Mouse (Mus musculus) MEL (cell line): ENCODE measurements around the gene Gm7929. TPM values are rescaled to one million over a fixed set of nuclear protein-coding genes. Genes with fewer than 3 reads are reported as not detected.
"Not testable (repeated sequence)": the region's sequence is repeated elsewhere in the genome, so short reads cannot be mapped to it uniquely, and the experiment has no call there.

ENCODE experiments used
- DNase-seq: peaks from one replicate; pipeline ENCODE4 v3.0.0; 2011; ENCODE audit warnings: low read depth, low spot score
- H3K27ac ChIP-seq: 2 replicates; pipeline ENCODE4 v1.5.1; 2012; ENCODE audit warnings: low read depth, mild to moderate bottlenecking, control low read depth, low read length, moderate library complexity; ENCODE audit not compliant: control insufficient read depth
- H3K27me3 ChIP-seq, 2 experiments: fragments of 150-350 bp in 1 of 2; sonication (generic) in 1 of 2; 2 replicates each; pipeline ENCODE4 v1.6.1; 2012; ENCODE audit warnings: low read length in 2 of 2, mild to moderate bottlenecking in 2 of 2, improper control_type of control experiment in 1 of 2, moderate library complexity in 1 of 2; ENCODE audit not compliant: insufficient read depth in 2 of 2, control insufficient read depth in 1 of 2
- H3K36me3 ChIP-seq, 2 experiments: 2 replicates each; pipeline ENCODE4 v1.6.1; 2012 to 2014; ENCODE audit warnings: low read length in 2 of 2, improper control_type of control experiment in 1 of 2, inconsistent platforms in 1 of 2, mild to moderate bottlenecking in 1 of 2; ENCODE audit not compliant: insufficient read depth in 2 of 2, control insufficient read depth in 1 of 2
- H3K4me1 ChIP-seq, 2 experiments: fragments of 150-350 bp in 1 of 2; sonication (generic) in 1 of 2; 2 replicates each; pipeline ENCODE4 v1.6.1; 2012; ENCODE audit warnings: low read length in 2 of 2, improper control_type of control experiment in 1 of 2, mild to moderate bottlenecking in 1 of 2; ENCODE audit not compliant: insufficient read depth in 2 of 2, control insufficient read depth in 1 of 2
- H3K4me3 ChIP-seq, 2 experiments: fragments of 150-350 bp in 1 of 2; sonication (generic) in 1 of 2; 2 replicates each; pipeline ENCODE4 v1.5.1; 2012; ENCODE audit warnings: low read depth in 2 of 2, low read length in 2 of 2, mild to moderate bottlenecking in 2 of 2, moderate library complexity in 2 of 2, control low read depth in 1 of 2, improper control_type of control experiment in 1 of 2; ENCODE audit not compliant: control insufficient read depth in 1 of 2, insufficient read depth in 1 of 2
- H3K79me2 ChIP-seq: 2 replicates; pipeline ENCODE4 v1.6.1; 2012; ENCODE audit warnings: mild to moderate bottlenecking, low read length, moderate library complexity; ENCODE audit not compliant: control insufficient read depth, poor library complexity, insufficient read depth
- H3K9ac ChIP-seq: 2 replicates; pipeline ENCODE4 v1.6.1; 2012; ENCODE audit warnings: low read depth, mild to moderate bottlenecking, control low read depth, low read length, moderate library complexity; ENCODE audit not compliant: control insufficient read depth, poor library complexity, severe bottlenecking
- H3K9me3 ChIP-seq: fragments of 150-350 bp; sonication (generic); replicated peaks from 2 replicates; pipeline ENCODE4 v1.6.1; 2012; ENCODE audit warnings: mild to moderate bottlenecking, low read length, improper control_type of control experiment, moderate library complexity; ENCODE audit not compliant: insufficient read depth
- polyA plus RNA-seq, 2 experiments: library from polyadenylated mRNA; stranded (reverse) in 1 of 2; unstranded in 1 of 2; fragments of >175 nt in 1 of 2; fragments of >200 nt in 1 of 2; gene quantifications; 2 replicates each; pipeline versions ENCODE4 v1.2.1 to v1.2.4; 2012; ENCODE audit warnings: low replicate concordance in 2 of 2, low read depth in 1 of 2; ENCODE audit not compliant: insufficient read length in 2 of 2, insufficient read depth in 1 of 2, missing spikeins in 1 of 2
- total RNA-seq: library from RNA; depleted of rRNA; stranded (reverse); fragments of 300-350 nt; gene quantifications from 2 replicates; pipeline ENCODE4 v1.2.3, GENCODE M21; 2012; rRNA removed

The Gm7929 gene
- total RNA-seq (not detected in 2 replicates), polyA plus RNA-seq (not detected)

GRCm38 (mm10) chr14:41750514-41750913 lies at the start of gene Gm7929:
Gene Gm7929, minus strand, starts transcription at chr14:41750614.
- not testable (repeated sequence) for H3K27ac ChIP-seq, H3K9ac ChIP-seq, H3K36me3 ChIP-seq, H3K4me1 ChIP-seq, H3K4me3 ChIP-seq, H3K27me3 ChIP-seq, DNase-seq, H3K79me2 ChIP-seq, H3K9me3 ChIP-seq

- H3K9ac ChIP-seq: not testable (repeated sequence)
These were observed 21.9 kb upstream of the Gm7929 start, which contains the start of gene Gm47189 for GRCm38 (mm10) chr14:41772341-41772740. Gene Gm47189, minus strand, starts transcription at chr14:41772441.

GRCm38 (mm10) chr14:41755931-41756330 lies 5.5 kb upstream of the Gm7929 start:
- not testable (repeated sequence) for H3K79me2 ChIP-seq, H3K4me3 ChIP-seq, H3K4me1 ChIP-seq, H3K9me3 ChIP-seq, H3K27me3 ChIP-seq, H3K36me3 ChIP-seq, H3K27ac ChIP-seq, DNase-seq, H3K9ac ChIP-seq

More at GRCm38 (mm10) chr14:41772341-41772740, 21.9 kb upstream of the Gm7929 start, which contains the start of gene Gm47189:
- not testable (repeated sequence) for H3K27me3 ChIP-seq, H3K4me1 ChIP-seq, H3K9me3 ChIP-seq, H3K4me3 ChIP-seq, DNase-seq, H3K79me2 ChIP-seq, H3K36me3 ChIP-seq, H3K27ac ChIP-seq

GRCm38 (mm10) chr14:41723437-41723836 lies 27.0 kb downstream of the Gm7929 start:
- H3K4me3 ChIP-seq, H3K79me2 ChIP-seq, H3K4me1 ChIP-seq, H3K9ac ChIP-seq, H3K27me3 ChIP-seq, H3K27ac ChIP-seq, H3K36me3 ChIP-seq, DNase-seq, H3K9me3 ChIP-seq: not testable (repeated sequence)

GRCm38 (mm10) chr14:41717180-41717579 lies 33.2 kb downstream of the Gm7929 start:
- not testable (repeated sequence) for DNase-seq, H3K4me3 ChIP-seq, H3K9ac ChIP-seq, H3K9me3 ChIP-seq, H3K79me2 ChIP-seq, H3K36me3 ChIP-seq, H3K27me3 ChIP-seq, H3K27ac ChIP-seq, H3K4me1 ChIP-seq

GRCm38 (mm10) chr14:41701785-41702184 lies 48.6 kb downstream of the Gm7929 start, which contains the start of gene Gm8068:
Gene Gm8068, minus strand, starts transcription at chr14:41701885.
- H3K4me3 ChIP-seq, H3K27ac ChIP-seq, H3K9ac ChIP-seq, H3K36me3 ChIP-seq, H3K79me2 ChIP-seq, H3K27me3 ChIP-seq, H3K4me1 ChIP-seq, H3K9me3 ChIP-seq, DNase-seq: not testable (repeated sequence)
